Mouse (Mus musculus): ENCODE measurements around the gene Qtrt1. TPM values are rescaled to one million over a fixed set of nuclear protein-coding genes. Genes with fewer than 3 reads are reported as not detected.

The Qtrt1 gene
- polyA plus RNA-seq, 1 experiment from 2014 or later = 23.0 TPM

DNA sequence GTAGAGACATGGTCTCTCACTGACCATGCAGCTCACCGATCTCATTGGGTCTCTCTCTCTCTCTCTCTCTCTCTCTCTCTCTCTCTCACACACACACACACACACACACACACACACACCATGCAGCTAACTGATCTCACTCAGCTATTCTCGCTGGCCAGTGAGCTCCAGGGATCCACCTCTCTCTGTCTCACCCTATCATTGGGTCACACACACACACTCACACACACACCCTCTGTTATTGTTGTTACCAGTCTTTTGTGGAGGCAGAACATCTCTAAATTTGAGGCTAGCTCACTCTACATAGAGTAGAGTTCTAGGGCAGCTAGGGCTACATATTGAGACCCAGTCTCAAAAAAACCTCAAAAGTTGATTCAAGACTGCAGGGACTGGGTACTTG lies 14.9 kb downstream of the Qtrt1 start:
- Histone ChIP-seq H3K27ac (ENCODE audit: low read length) (no peak overlapping the region), H3K4me2 (ENCODE audit: low read depth, low read length) (peak overlapping the region; percentile 92; the same call in 1 of the 2 replicates), H3K27me3 (ENCODE audit: control insufficient read depth, insufficient read depth, low read length) (no peaks in the 10 kb centered on the region), H3K9ac (ENCODE audit: low read length) (no peak overlapping the region), H3K4me3 (ENCODE audit: low read length) (no peak overlapping the region), H3K9me3 (replicated peaks; ENCODE audit: control insufficient read depth, low read length) (no peaks in the 10 kb centered on the region), H3K36me3 (ENCODE audit: control insufficient read depth, insufficient read depth) (0 out of 2 replicates have a peak, but pooled peaks cover under 1% of the 10 kb centered on the region), H3K4me1 (ENCODE audit: control insufficient read depth, insufficient read depth, low read length) (peaks cover 37% of the 10 kb centered on the region)
- ATAC-seq (replicated peaks; ENCODE audit: extremely low read depth, insufficient read depth, low FRiP score) = no peak
- WGBS = 66% methylated on average over 2 of the region's 2 CpGs

DNA sequence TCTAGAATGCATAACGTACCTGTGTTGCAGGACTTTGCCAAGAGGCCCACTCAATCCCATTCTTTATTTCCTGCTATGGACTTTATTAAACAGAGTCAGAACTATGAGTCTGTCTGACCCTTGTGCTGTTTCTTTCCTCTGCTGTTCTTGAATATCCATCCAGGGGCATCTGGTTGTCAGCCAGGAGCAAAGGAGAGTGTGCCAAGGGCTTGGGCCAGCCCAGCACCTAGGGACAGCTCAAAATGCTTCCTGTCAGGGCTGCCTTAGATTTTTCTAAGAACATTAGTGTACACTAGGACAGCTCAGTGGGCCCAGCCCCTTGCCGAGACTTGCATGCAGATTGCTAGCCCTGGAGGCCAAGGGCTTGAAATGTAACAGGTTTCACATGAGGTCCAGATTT lies 16.1 kb downstream of the Qtrt1 start:
- ATAC-seq (replicated peaks; ENCODE audit: extremely low read depth, insufficient read depth, low FRiP score) = no peak
- H3K4me1 ChIP-seq (ENCODE audit: control insufficient read depth, insufficient read depth, low read length) = peaks cover 37% of the 10 kb centered on the region
- H3K9me3 ChIP-seq (replicated peaks; ENCODE audit: control insufficient read depth, low read length) = no peaks in the 10 kb centered on the region
- H3K4me2 ChIP-seq (ENCODE audit: low read depth, low read length) = no peak overlapping the region
- no peaks in the 10 kb centered on the region for H3K27me3 ChIP-seq (ENCODE audit: control insufficient read depth, insufficient read depth, low read length)
- H3K4me3 ChIP-seq (ENCODE audit: low read length) = no peak overlapping the region
- peak overlapping the region; percentile 26 for H3K9ac ChIP-seq (ENCODE audit: low read length)
- H3K36me3 ChIP-seq (ENCODE audit: control insufficient read depth, insufficient read depth) = no peaks in the 10 kb centered on the region
- 68% methylated on average over 2 of the region's 2 CpGs for WGBS
- 0 out of 2 replicates have a peak overlapping the region, but pooled peaks have one; percentile 13 for H3K27ac ChIP-seq (ENCODE audit: low read length)

GRCm38 (mm10) chr9:21428178-21428577 lies 16.5 kb downstream of the Qtrt1 start:
- no peaks in the 10 kb centered on the region for H3K36me3 ChIP-seq (ENCODE audit: control insufficient read depth, insufficient read depth)
- no peaks in the 10 kb centered on the region for H3K9me3 ChIP-seq (replicated peaks; ENCODE audit: control insufficient read depth, low read length)
- no peak overlapping the region for H3K4me3 ChIP-seq (ENCODE audit: low read length)
- no peak overlapping the region for H3K27ac ChIP-seq (ENCODE audit: low read length)
- H3K27me3 ChIP-seq (ENCODE audit: control insufficient read depth, insufficient read depth, low read length) = no peaks in the 10 kb centered on the region
- ATAC-seq (replicated peaks; ENCODE audit: extremely low read depth, insufficient read depth, low FRiP score) = no peak
- peak overlapping the region; percentile 26 for H3K9ac ChIP-seq (ENCODE audit: low read length)
- 73% methylated on average over 6 of the region's 6 CpGs for WGBS
- H3K4me1 ChIP-seq (ENCODE audit: control insufficient read depth, insufficient read depth, low read length) = peaks cover 37% of the 10 kb centered on the region
- no peak overlapping the region for H3K4me2 ChIP-seq (ENCODE audit: low read depth, low read length)

DNA sequence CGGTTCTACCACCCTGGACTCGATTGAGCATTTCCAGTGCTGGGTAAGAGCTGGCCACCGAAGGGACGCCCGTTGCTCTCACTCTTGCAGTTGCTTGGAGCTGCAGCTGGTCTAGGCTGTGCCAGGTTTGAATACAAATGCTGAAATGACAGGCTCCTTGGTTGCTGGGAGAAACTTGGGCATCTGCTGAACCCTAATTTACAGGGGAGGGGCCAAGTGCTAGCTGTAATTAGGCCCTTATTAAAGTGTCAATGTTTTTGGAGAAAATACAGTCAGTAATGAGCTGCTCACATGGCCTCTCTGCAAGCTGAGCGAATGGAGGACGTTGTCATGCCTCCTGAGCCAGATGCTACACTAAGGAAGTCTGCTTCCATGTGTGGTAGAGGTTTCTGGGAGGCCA lies 19.1 kb downstream of the Qtrt1 start:
- Histone ChIP-seq H3K36me3 (ENCODE audit: control insufficient read depth, insufficient read depth) (no peaks in the 10 kb centered on the region), H3K27me3 (ENCODE audit: control insufficient read depth, insufficient read depth, low read length) (no peaks in the 10 kb centered on the region), H3K4me1 (ENCODE audit: control insufficient read depth, insufficient read depth, low read length) (peaks cover 45% of the 10 kb centered on the region), H3K9ac (ENCODE audit: low read length) (no peak overlapping the region), H3K4me2 (ENCODE audit: low read depth, low read length) (no peak overlapping the region), H3K27ac (ENCODE audit: low read length) (no peak overlapping the region), H3K4me3 (ENCODE audit: low read length) (no peak overlapping the region), H3K9me3 (replicated peaks; ENCODE audit: control insufficient read depth, low read length) (no peaks in the 10 kb centered on the region)
- WGBS = 87% methylated on average over 7 of the region's 7 CpGs
- no peak for ATAC-seq (replicated peaks; ENCODE audit: extremely low read depth, insufficient read depth, low FRiP score)

GRCm38 (mm10) chr9:21432066-21432465 lies 20.4 kb downstream of the Qtrt1 start:
- Histone ChIP-seq H3K27me3 (ENCODE audit: control insufficient read depth, insufficient read depth, low read length) (no peaks in the 10 kb centered on the region), H3K9ac (ENCODE audit: low read length) (no peak overlapping the region), H3K27ac (ENCODE audit: low read length) (no peak overlapping the region), H3K4me1 (ENCODE audit: control insufficient read depth, insufficient read depth, low read length) (peaks cover 48% of the 10 kb centered on the region), H3K9me3 (replicated peaks; ENCODE audit: control insufficient read depth, low read length) (no peaks in the 10 kb centered on the region), H3K36me3 (ENCODE audit: control insufficient read depth, insufficient read depth) (no peaks in the 10 kb centered on the region), H3K4me3 (ENCODE audit: low read length) (no peak overlapping the region), H3K4me2 (ENCODE audit: low read depth, low read length) (no peak overlapping the region)
- ATAC-seq (replicated peaks; ENCODE audit: extremely low read depth, insufficient read depth, low FRiP score) = no peak
- 85% methylated on average over 7 of the region's 7 CpGs for WGBS

- Histone ChIP-seq H3K4me1 (ENCODE audit: control insufficient read depth, insufficient read depth, low read length) (peaks cover 47% of the 10 kb centered on the region), H3K27me3 (ENCODE audit: control insufficient read depth, insufficient read depth, low read length) (no peaks in the 10 kb centered on the region), H3K27ac (ENCODE audit: low read length) (peak overlapping the region; percentile 55), H3K36me3 (ENCODE audit: control insufficient read depth, insufficient read depth) (no peaks in the 10 kb centered on the region), H3K4me2 (ENCODE audit: low read depth, low read length) (no peak overlapping the region), H3K4me3 (ENCODE audit: low read length) (no peak overlapping the region), H3K9me3 (replicated peaks; ENCODE audit: control insufficient read depth, low read length) (no peaks in the 10 kb centered on the region), H3K9ac (ENCODE audit: low read length) (no peak overlapping the region)
- 67% methylated on average over 8 of the region's 8 CpGs for WGBS
- no peak for ATAC-seq (replicated peaks; ENCODE audit: extremely low read depth, insufficient read depth, low FRiP score)
Measured at GRCm38 (mm10) chr9:21433766-21434165, 22.1 kb downstream of the Qtrt1 start.

DNA sequence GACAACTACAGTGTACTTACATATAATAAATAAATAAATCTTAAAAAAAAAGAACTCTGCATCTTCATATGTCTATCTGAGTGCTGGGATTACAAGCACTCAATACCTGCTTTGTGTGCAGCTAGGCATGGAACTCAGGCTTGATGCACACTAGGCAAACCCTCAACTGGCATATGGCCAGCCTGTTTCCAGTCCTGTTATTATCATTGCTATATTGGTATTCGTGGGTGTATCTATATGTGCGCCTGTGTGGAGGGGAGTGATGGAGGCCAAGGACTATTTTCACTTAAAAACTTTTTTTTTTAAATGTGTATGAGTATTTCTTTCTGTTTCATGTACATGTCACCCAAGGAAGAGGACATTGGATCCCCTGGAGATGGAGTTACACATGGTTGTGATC lies 22.8 kb downstream of the Qtrt1 start:
- H3K4me3 ChIP-seq (ENCODE audit: low read length) = no peak overlapping the region
- no peak overlapping the region for H3K27ac ChIP-seq (ENCODE audit: low read length)
- no peaks in the 10 kb centered on the region for H3K9me3 ChIP-seq (replicated peaks; ENCODE audit: control insufficient read depth, low read length)
- ATAC-seq (replicated peaks; ENCODE audit: extremely low read depth, insufficient read depth, low FRiP score) = no peak
- WGBS = 64% methylated on average over 2 of the region's 2 CpGs
- H3K4me2 ChIP-seq (ENCODE audit: low read depth, low read length) = no peak overlapping the region
- H3K4me1 ChIP-seq (ENCODE audit: control insufficient read depth, insufficient read depth, low read length) = peaks cover 51% of the 10 kb centered on the region
- H3K36me3 ChIP-seq (ENCODE audit: control insufficient read depth, insufficient read depth) = no peaks in the 10 kb centered on the region
- H3K9ac ChIP-seq (ENCODE audit: low read length) = no peak overlapping the region
- H3K27me3 ChIP-seq (ENCODE audit: control insufficient read depth, insufficient read depth, low read length) = no peaks in the 10 kb centered on the region

DNA sequence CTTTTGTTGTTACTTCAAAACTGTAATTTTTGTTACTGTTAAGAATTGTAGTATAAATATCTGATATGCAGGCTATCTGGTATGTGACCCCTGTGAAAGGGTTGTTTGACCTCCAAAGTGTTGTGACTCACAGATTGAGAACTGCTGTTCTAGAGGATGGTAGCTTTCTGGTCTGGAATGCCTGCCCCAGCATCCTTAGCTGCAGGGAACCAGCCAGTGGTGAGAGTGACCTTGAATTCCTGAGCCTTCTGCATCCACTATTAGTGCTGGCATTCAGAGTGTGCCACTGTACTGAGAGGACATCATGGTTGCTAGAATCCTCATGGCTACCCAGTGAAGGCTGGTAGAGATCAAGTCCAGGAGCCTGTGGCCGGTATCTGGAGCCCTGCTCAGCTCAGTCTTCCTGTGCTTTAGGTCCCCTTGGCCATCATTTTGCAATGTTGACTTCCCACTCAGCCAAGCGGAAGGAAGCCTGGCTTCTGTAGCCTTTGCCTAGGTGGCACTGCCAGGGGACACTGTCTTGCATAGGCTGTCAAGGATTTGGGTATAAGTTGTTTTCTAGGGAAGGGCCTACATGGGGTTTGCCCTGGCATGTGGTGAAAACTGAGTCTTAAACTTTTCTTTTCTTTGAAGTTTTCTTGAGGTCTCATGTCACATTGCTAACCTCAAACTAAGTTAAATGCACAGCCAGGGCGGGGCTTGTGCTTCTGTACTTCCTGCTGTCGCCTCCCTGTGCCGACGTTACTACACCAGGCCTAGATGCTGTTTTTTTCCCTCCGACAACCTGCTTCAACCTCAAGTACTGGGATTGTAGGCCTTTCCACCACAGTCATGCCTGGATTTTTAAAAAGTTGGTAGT lies 24.4 kb downstream of the Qtrt1 start:
- no peak overlapping the region for H3K4me3 ChIP-seq (ENCODE audit: low read length)
- H3K27me3 ChIP-seq (ENCODE audit: control insufficient read depth, insufficient read depth, low read length) = no peaks in the 10 kb centered on the region
- H3K4me1 ChIP-seq (ENCODE audit: control insufficient read depth, insufficient read depth, low read length) = peaks cover 49% of the 10 kb centered on the region
- peak overlapping the region; percentile 66 for H3K27ac ChIP-seq (ENCODE audit: low read length)
- no peak overlapping the region for H3K4me2 ChIP-seq (ENCODE audit: low read depth, low read length)
- H3K9me3 ChIP-seq (replicated peaks; ENCODE audit: control insufficient read depth, low read length) = no peaks in the 10 kb centered on the region
- 78% methylated on average over 7 of the region's 7 CpGs for WGBS
- H3K9ac ChIP-seq (ENCODE audit: low read length) = no peak overlapping the region
- no peaks in the 10 kb centered on the region for H3K36me3 ChIP-seq (ENCODE audit: control insufficient read depth, insufficient read depth)
- ATAC-seq (replicated peaks; ENCODE audit: extremely low read depth, insufficient read depth, low FRiP score) = peak; percentile 21; the same call in 1 of the 2 replicates

GRCm38 (mm10) chr9:21437577-21437976 lies 25.9 kb downstream of the Qtrt1 start:
- ATAC-seq (replicated peaks; ENCODE audit: extremely low read depth, insufficient read depth, low FRiP score) = no peak
- no peak overlapping the region for H3K27ac ChIP-seq (ENCODE audit: low read length)
- H3K9ac ChIP-seq (ENCODE audit: low read length) = no peak overlapping the region
- peaks cover 49% of the 10 kb centered on the region for H3K4me1 ChIP-seq (ENCODE audit: control insufficient read depth, insufficient read depth, low read length)
- no peak overlapping the region for H3K4me3 ChIP-seq (ENCODE audit: low read length)
- H3K9me3 ChIP-seq (replicated peaks; ENCODE audit: control insufficient read depth, low read length) = no peaks in the 10 kb centered on the region
- H3K27me3 ChIP-seq (ENCODE audit: control insufficient read depth, insufficient read depth, low read length) = no peaks in the 10 kb centered on the region
- no peaks in the 10 kb centered on the region for H3K36me3 ChIP-seq (ENCODE audit: control insufficient read depth, insufficient read depth)
- 84% methylated on average over 6 of the region's 6 CpGs for WGBS
- H3K4me2 ChIP-seq (ENCODE audit: low read depth, low read length) = no peak overlapping the region
